Mouse (Mus musculus): ENCODE measurements at regions not wholly inside any gene's neighbourhood (a gene's known extent, or its start where the extent isn't known, plus 50 kb on each side); places are given as distances from the start of the nearest gene placed in this dataset.

- Histone ChIP-seq H3K9me3 (no peaks in the 10 kb centered on the region), H3K36me3 (no peaks in the 10 kb centered on the region), H3K9ac (no peak overlapping the region), H3K27me3 (replicated peaks) (no peaks in the 10 kb centered on the region), H3K4me2 (replicated peaks) (no peak overlapping the region), H3K4me3 (no peak overlapping the region), H3K4me1 (no peaks in the 10 kb centered on the region), H3K27ac (no peak overlapping the region)
- no peak for ATAC-seq (ENCODE audit: low FRiP score, low read depth)
- WGBS, result 86% methylated on average over 2 of the region's 2 CpGs
Measured at GRCm38 (mm10) chr4:78970751-78971150, 759.0 kb upstream of the Ptprd start.

- H3K9ac ChIP-seq, result no peak overlapping the region
- H3K4me2 ChIP-seq (replicated peaks), result no peak overlapping the region
- no peaks in the 10 kb centered on the region for H3K4me1 ChIP-seq
- no peak for ATAC-seq (ENCODE audit: low FRiP score, low read depth)
- WGBS, result 82% methylated on average over 1 of the region's 1 CpGs
- no peaks in the 10 kb centered on the region for H3K9me3 ChIP-seq
- H3K27me3 ChIP-seq (replicated peaks), result no peaks in the 10 kb centered on the region
- H3K27ac ChIP-seq, result no peak overlapping the region
- no peaks in the 10 kb centered on the region for H3K36me3 ChIP-seq
- no peak overlapping the region for H3K4me3 ChIP-seq
Measured at GRCm38 (mm10) chr4:78943561-78943960, 731.8 kb upstream of the Ptprd start.

- Histone ChIP-seq H3K36me3 (no peaks in the 10 kb centered on the region), H3K4me1 (no peaks in the 10 kb centered on the region), H3K9me3 (no peaks in the 10 kb centered on the region), H3K27me3 (replicated peaks) (no peaks in the 10 kb centered on the region), H3K27ac (no peak overlapping the region), H3K9ac (no peak overlapping the region), H3K4me2 (replicated peaks) (no peak overlapping the region), H3K4me3 (no peak overlapping the region)
- WGBS, result 29% methylated on average over 1 of the region's 1 CpGs
- ATAC-seq (ENCODE audit: low FRiP score, low read depth), result 0 out of 2 replicates have a peak, but pooled peaks have one; percentile 56
Measured at GRCm38 (mm10) chr4:78927144-78927543, 715.4 kb upstream of the Ptprd start.

- no peak overlapping the region for H3K9ac ChIP-seq
- no peaks in the 10 kb centered on the region for H3K27me3 ChIP-seq (replicated peaks)
- no peak overlapping the region for H3K4me3 ChIP-seq
- H3K36me3 ChIP-seq, result no peaks in the 10 kb centered on the region
- no peaks in the 10 kb centered on the region for H3K4me1 ChIP-seq
- ATAC-seq (ENCODE audit: low FRiP score, low read depth), result no peak
- H3K9me3 ChIP-seq, result no peaks in the 10 kb centered on the region
- no peak overlapping the region for H3K27ac ChIP-seq
- H3K4me2 ChIP-seq (replicated peaks), result no peak overlapping the region
Measured at GRCm38 (mm10) chr4:78924086-78924485, 712.3 kb upstream of the Ptprd start.
